Mouse (Mus musculus) embryo, embryonic 10 days (tissue): Measurements from ENCODE around the gene Ftsj3.
A peak's percentile ranks its signal among the peaks of the same experiment; 100 is the strongest.
"Not testable (repeated sequence)": the region's sequence is repeated elsewhere in the genome, so short reads cannot be mapped to it uniquely, and the experiment has no call there.

Experiments used
- DNase-seq: peaks from one replicate; pipeline ENCODE4 v3.0.0-alpha.2; 2015; ENCODE audit warnings: low spot score

Ftsj3 gene

GRCm38 (mm10) chr11:106268326-106269059 lies 12.6 kb upstream of the Ftsj3 start:
- DNase-seq = peak; percentile 48

- peak; percentile 33 for DNase-seq
Measured at GRCm38 (mm10) chr11:106267871-106268270, 12.0 kb upstream of the Ftsj3 start.

GRCm38 (mm10) chr11:106267311-106267852 lies 11.5 kb upstream of the Ftsj3 start:
- DNase-seq = no peak

DNA sequence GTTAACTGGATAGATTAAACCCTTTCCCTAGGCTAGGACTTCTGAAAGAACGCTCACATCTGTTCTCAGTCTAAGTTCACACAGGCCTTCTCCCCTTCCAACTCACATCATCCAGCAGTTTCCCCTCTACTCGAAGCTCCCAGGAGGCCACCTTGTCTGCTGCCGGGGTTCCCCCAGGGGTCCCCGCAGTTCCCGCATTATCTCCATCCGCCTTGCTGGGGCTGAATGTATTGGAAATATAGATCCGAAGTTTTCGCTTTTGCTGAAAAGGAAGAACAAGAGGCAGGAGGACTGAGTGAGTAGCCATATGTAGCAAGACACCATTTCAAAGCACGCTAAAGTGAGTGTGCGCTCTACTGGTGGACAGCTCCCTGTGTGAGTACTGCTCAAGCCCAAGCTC lies 10.6 kb upstream of the Ftsj3 start:
- no peak for DNase-seq

DNA sequence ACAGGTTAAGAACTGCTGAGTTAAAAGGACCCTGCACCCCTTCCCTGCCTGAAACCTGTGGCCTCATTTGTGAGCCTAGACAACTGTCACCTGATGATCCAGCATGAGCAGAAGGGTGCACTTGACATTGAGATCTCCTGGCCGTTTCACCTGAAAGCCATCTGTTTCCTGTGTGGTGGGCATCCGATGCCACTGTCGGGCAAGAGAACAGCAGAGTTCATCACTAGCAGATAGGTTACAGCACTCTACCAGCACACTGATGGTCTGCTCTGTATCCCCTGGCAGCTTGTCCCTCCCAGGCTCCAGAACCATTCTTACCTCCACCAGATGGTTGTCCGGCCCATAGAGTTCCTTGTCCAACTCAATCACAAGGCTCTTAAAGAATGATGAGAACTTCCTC lies 9.7 kb upstream of the Ftsj3 start:
- DNase-seq = no peak

DNA sequence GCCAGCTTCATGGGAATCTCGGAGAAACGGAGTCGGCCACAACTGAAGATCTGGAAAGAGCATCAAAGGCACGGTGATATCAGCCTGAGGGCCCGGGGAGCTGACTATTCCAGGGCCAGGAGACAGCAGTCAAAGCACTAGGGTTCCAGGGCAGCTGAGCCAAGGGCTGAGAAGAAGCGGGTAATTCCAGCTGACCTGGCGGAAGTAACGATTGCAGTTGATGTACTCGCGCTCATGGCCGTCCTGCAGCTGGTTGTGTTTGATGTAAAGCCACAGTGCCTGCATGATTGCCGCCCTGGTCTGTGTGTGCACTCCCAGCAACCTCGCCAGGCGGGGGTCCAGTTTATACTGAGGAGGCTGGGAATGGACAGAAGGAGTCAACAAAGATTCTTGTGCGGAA lies 9.1 kb upstream of the Ftsj3 start:
- no peak for DNase-seq

- DNase-seq = no peak
Measured at GRCm38 (mm10) chr11:106263963-106264362, 8.1 kb upstream of the Ftsj3 start.

- DNase-seq = no peak
Measured at GRCm38 (mm10) chr11:106260826-106261450, 5.1 kb upstream of the Ftsj3 start.

- DNase-seq = no peak
Measured at GRCm38 (mm10) chr11:106256775-106257174, 896 bp upstream of the Ftsj3 start.

GRCm38 (mm10) chr11:106255174-106255573 lies 705 bp downstream of the Ftsj3 start:
- DNase-seq = peak; percentile 12

- no peak for DNase-seq
Measured at GRCm38 (mm10) chr11:106254767-106255166, 1.1 kb downstream of the Ftsj3 start.

DNA sequence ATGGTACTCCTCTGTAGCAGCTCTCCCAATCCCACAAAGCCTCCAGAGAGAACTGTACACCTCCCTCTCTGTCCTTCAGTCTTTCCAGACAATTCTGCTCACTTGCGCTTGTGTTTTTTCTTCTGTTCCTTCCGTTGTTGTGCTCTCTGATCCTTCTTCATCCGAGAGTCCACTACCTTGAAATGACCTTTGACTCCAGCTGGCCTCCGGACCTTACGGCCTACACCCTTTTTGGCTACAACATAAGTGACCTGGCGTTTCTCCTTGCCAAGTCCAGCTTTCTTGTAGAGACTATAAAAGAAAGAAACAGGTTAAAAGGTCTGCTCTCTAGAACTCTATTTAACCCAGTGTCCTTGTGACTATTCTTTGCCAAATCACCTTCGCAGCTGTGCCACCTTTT lies 6.6 kb downstream of the Ftsj3 start:
- DNase-seq = no peak

GRCm38 (mm10) chr11:106246834-106247233 lies 9.0 kb downstream of the Ftsj3 start:
- no peak for DNase-seq

DNA sequence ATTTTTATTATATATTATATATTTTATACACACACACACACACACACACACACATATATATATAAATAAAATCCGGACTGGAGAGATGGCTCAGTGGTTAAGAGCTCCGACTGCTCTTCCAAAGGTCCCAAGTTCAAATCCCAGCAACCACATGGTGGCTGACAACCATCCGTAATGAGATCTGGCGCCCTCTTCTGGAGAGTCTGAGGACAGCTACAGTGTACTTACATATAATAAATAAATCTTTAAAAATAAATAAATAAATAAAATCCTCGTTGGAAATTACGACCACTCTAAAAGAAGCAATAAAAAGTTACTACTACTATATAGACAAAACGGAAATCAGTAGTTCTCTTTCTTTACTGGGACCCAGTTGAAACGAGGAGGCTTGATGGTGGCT lies 21.9 kb downstream of the Ftsj3 start:
- DNase-seq = not testable (repeated sequence)

GRCm38 (mm10) chr11:106220603-106221002 lies 35.3 kb downstream of the Ftsj3 start:
- no peak for DNase-seq

GRCm38 (mm10) chr11:106216730-106217490 lies 39.0 kb downstream of the Ftsj3 start, which contains the start of gene Ddx42:
Ddx42 (plus strand) TSS chr11:106216926.
- peak; percentile 96 for DNase-seq

GRCm38 (mm10) chr11:106215927-106216729 lies 39.8 kb downstream of the Ftsj3 start, which contains the start of gene Ccdc47:
Ccdc47 (minus strand) TSS chr11:106216344.
- peak; percentile 98 for DNase-seq

DNA sequence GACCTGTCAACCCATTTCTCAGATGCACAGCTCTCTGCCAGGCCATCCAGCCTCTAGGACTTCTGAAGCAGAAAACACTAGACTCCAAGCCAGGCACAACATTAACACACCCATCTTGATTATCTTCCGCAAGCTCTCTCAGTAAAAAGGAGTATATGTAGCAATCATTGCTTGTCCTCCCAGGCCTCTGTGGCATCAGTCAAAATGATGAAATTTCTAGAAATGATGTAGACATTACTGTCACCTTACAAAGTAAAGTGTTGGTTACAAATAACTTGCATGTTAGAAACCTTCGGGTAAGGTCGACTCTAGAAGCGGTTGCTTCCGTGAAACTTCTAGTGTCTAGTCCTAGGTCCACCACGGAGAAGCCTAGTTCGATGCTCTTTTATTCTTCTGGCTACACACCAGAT lies 40.4 kb downstream of the Ftsj3 start:
- DNase-seq = no peak

DNA sequence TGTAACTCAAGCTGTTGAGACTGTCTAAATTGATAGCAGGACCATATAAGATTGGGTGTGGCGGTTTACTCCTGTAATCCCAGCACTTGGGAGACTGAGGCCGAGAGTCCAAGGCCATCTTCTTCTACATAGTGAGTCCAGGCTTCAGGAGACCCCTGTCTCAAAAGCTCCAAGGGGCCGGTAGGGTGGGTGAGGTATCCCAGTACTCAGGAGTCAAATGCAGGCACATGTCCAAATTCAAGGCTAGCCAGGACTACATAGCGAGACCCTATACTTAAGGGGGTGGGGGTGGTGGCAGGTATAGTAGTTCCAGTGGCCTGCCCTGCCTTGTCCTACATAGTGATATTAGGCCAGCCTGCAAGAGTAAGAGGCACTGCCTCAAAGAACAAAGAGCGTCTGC lies 41.0 kb downstream of the Ftsj3 start:
- no peak for DNase-seq

- DNase-seq = no peak
Measured at GRCm38 (mm10) chr11:106212771-106213170, 43.1 kb downstream of the Ftsj3 start.

- DNase-seq = no peak
Measured at GRCm38 (mm10) chr11:106202123-106202465, 53.8 kb downstream of the Ftsj3 start, which contains the start of gene Strada. Strada (minus strand) TSS chr11:106202168.
